Mouse (Mus musculus): ENCODE measurements around the gene Cnga2.

The Cnga2 gene

DNA sequence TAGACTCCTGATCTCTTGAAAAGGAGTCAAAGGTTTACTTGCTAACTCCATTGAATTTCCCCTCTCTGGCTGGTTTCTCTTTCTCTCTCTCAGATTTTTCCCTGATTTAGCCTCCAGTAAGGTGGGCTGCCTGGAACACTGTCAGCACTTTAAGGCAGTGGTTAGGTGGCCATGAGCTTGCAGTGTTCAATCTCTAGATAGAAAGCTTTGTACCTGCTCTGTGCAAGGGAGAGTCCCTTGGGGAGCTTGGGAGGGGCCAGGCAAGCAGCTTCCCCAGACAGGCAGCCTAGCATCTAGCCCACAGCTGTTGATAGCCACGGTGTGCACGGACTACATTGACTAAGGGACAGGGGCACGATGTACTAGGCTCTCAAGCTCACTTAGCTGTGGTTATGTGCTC is at the start of gene Cnga2:
Gene Cnga2 (plus strand): TSS at position 301 of the 400 bp plus-strand sequence.
- no peak for DNase-seq (ENCODE audit: low spot score)

DNA sequence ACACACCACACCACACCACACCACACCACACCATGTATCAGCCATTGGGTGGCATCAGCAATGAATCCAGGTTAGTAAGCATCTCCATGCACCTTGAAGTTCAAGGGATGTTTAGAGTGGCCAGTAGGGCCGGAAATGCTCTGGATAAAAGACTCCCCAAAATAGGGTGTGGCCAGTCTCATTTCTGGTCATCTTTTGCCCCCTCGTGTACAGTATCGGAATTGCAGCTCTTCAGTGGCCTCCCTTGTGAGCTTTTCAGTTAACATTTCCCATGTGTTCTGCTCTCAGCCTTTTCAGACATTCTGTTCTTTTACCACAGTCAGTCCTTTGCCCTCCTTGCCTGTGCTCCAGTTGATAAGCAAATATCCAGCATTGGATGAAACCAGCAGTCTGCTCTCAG is 45.0 kb upstream of the Cnga2 start:
- DNase-seq (ENCODE audit: low spot score) = peak; percentile 88

DNA sequence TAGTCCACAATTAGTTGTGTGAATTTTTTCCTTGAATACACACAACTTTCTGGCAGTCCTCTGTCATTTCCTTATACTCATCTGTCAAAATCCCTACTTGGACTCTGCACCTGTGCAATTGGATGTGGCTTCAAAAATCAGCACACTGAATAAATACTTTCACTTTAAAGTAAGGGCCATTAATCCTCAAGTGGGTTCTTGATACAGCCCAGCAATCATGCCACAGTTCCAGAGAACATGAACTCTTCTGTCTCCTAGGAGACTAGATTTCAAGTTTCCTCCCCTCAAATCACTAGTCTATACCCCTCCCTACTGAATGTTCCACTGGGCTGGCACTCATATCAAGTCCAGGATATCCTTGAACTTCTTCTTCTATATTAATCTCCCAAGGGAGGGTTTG is 33.3 kb upstream of the Cnga2 start:
- no peak for DNase-seq (ENCODE audit: low spot score)

DNA sequence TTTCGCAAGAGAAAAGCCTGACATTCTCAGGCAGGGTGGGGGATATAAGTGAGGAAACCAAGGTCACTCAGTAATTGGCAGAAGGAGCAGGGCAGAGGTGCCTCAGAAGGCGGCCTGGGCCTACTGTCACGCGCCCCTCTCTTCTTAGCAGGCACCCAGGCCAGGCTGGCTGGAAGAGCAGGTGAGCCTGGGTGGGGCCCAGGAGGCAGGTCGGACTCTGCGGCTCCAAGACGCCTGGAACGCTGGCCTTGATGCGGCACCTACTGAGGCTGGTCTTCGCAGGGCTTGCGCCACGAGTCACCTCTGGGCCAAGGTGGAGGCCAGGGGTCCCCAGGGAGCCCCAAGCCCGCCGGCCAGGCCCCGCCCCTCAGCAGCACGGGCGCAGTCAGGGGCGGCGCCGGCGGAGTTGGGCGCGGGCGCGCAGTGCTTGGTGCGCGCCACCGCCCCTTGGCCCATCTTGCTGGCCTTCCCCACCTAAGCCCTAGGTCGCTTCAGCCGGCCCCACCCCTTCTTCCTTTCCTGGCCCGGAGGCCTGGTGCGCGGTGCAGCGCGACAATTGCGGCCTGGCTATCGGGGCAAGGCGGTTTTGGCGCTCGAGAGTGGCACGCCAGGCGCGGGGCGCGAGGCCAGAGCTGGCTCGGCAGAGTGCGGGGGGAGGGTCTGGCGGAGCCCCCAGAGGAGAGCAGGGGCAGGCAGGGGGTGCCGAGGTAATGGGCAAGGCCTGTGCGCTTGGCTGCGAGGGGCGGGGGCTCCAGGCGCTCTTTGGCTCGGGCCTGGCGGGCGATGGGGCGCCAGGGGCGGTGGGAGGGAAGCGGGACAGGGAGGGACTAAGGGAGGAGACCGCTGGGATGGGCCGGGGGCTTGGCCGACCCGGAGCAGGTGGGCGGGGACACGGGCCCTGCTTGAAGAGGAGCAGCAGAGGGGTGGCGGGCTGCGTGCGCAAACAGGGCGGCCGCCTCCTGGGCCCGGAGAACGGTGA is 29.3 kb upstream of the Cnga2 start, which contains the start of gene Prrg3:
Gene Prrg3 (plus strand): TSS at position 552 of the 979 bp plus-strand sequence.
- no peak for DNase-seq (ENCODE audit: low spot score)

DNA sequence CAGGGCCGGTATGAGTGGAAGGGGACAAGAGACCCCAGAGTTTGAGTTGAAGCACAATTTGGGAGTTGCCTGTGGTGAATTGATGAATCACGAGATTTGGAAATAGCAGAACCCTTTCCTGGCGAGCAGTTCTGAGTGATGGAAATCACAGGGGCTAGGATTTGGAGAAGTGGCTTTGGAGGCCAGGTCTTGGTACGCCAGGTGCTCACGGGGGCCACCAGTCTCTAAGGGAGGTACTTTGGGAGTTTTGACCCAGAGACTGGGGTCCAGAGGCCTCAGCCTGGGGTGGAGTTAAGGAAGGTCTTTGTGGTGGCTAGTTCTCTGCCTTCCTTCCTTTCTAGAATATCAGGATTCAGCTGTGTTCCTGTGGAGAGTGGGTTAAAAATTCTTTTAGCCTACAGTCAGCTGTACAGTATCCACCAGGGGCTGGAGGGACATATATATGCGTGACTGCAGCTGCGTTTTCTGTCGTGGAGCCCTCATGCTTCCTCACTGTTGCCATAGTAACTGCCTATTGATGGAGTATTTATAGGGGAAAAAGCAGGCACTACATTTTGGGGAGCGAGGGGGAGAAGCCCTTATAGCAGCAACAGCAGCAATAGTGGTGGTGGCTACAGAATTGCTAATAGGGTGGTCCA is 28.3 kb upstream of the Cnga2 start:
- DNase-seq (ENCODE audit: low spot score) = no peak

DNA sequence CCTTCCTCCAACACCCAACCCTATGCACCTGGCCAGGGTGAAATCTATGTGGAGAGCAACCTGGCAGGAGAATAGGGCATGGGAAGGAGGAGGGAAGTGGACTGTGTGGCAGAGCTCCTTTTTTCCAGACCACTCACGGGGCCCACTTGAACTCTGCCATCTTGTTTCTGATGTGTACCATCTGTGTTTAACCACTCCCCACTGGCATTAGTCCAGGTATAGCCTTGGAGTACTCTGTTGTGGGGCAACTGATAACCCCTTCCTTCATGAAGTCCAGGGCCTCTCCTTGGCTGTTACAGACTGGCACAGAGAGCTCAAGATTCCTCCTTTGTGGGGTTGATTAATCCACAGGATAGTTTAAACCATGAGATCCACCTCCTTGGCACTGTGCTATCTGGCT is 23.4 kb upstream of the Cnga2 start:
- DNase-seq (ENCODE audit: low spot score) = no peak

DNA sequence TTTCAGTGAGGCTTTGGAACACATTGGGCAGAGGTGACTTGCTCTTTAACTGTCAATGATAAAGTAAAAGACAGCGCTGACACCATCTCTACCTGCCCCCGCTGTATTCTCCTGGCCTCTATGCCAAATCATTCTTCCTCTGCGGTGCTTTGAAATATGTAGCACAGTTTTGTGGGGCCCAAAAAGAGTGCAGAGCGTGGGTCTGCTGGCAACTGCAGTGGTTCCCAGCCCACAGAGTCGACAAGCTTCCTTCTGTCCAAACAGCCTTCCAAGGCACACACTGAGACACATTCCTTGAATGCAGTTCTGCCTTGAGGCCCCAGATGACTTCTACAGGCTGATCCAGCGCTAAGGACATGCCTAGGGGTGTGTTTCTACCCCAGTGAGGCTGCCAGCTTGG is 22.8 kb upstream of the Cnga2 start:
- DNase-seq (ENCODE audit: low spot score) = no peak

DNA sequence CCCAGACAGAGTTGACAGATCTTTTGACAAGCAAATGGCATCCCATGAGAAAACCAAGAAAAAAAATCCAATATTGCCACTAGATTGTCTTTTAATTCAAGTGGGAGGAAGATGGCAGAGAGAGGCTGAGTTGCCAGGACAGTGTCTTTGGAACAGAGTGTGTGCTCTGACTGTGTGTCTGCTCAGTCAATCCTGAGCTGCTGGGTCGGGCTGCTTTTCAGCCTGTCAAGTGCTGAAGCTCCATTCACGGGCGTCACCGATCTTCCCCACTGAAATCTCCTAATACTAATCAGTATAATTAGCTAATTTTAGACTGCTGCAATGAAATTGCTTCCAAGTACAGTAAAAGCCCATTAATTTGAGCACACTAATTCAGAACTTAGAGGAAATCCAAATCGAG is 20.3 kb upstream of the Cnga2 start:
- DNase-seq (ENCODE audit: low spot score) = no peak

DNA sequence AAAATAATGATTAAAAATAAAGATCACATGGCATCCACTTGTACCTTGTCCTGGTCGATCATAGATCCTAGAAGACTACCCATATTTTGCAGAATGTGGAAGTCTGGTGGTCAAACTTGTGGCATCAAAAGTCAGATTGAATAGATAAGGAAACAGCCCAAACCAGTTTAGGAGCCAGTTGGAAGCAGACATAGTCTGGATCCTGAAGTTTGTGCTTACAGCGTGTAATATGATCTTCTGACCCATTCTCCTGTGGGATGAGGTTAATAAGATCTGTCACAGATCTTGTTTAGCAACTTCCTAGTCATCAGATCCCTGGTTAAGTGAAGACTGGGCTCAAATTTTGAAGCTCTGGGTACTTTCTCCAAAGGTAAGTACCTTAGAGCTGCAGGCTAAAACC is 19.0 kb upstream of the Cnga2 start, which contains the start of gene Fate1:
Gene Fate1 (plus strand): TSS at position 301 of the 400 bp plus-strand sequence.
- DNase-seq (ENCODE audit: low spot score) = no peak

DNA sequence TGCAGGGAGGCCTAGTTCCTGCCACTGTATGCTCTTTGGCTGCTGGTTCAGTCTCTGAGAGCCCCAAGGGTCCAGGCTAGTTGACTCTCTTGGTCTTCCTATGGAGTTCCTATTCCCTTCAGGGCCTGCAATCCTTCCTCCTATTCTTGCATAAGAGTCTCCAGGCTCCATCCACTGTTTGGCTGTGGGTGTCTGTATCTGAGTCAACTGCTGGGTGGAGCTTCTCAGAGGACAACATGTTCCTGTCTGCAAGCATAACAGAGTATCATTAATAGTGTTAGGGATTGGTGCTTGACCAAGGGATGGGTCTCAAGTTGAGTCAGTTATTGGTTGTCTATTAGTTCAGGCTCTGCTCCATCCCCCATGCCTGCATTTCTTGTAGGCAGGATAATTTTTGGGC is 14.0 kb upstream of the Cnga2 start:
- peak; percentile 39 for DNase-seq (ENCODE audit: low spot score)

DNA sequence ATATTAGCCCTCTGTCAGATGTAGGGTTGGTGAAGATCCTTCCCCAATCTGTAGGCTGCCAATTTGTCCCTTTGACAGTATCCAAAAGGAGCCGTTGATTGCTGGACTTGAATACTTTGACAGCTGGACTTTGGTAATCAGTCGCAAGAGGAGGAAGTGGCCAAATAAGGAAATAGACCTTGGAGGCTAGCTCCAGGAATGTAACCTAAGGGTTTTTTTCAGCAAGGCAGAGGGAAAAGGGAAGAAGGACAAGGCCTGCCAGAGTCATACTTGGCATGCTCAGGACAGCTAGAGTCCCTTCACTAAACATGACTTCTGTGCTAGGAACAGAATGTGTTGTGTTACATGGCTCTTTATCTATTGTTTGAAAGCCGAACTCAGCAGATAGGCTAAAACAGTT is 11.2 kb upstream of the Cnga2 start:
- DNase-seq (ENCODE audit: low spot score) = peak; percentile 63

DNA sequence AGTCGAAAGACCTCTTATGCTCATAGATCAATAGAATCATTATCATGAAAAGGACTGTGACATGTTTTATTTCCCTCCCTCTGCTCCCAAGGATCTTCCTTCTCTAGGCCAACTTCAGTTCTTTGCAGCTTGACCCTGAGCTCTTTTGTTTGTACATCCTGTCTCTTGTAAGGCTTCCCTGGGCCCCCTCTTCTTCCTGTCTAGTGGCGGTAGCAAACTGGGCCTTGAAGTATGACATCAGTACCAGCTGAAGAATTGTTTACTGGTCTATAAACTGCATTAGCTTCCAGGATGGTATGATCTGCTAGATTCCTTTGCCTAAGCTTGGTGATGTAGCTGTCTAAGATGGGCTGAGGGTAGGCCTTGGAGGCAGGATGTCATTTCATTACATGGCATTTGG is 10.3 kb upstream of the Cnga2 start:
- no peak for DNase-seq (ENCODE audit: low spot score)

DNA sequence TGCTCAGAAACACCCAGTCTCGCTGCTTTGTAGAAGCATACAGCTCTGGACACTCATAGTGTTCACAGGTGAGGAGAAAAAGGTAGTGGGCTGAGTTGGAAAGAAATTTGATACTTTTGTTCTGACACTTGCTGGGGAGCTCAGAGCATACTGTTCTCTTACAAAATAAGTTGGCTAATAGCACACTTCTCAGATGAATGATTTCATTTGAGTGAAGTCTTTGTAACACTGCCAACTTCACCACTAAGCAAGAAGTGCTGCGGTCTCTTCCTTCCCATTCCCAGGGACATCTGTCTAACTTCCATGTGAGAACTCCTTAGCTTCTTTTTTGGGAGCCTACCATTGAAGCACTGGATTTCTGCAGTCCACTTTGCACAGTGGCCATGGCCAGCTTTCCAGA is 8.4 kb upstream of the Cnga2 start:
- DNase-seq (ENCODE audit: low spot score) = peak; percentile 25

DNA sequence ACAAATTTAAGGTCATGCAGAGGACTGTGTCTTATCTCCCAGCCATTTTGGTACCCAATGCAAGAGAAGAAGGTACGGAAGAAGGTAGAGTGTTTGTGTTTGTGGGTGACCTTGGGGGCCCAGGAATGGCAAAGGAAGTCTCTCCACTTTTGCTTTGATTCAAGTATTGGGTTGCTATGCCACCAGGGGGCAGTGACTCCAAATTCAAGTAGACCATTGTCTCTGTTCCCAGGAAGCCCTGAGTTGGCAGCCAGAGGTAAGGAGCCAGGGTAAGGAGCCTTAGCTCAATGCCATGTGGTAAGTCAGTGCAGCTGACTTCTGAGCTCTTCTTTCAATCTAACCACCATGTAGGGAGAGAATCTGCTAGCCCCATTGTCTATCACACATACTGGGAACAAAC is 7.9 kb upstream of the Cnga2 start:
- DNase-seq (ENCODE audit: low spot score) = peak; percentile 52

DNA sequence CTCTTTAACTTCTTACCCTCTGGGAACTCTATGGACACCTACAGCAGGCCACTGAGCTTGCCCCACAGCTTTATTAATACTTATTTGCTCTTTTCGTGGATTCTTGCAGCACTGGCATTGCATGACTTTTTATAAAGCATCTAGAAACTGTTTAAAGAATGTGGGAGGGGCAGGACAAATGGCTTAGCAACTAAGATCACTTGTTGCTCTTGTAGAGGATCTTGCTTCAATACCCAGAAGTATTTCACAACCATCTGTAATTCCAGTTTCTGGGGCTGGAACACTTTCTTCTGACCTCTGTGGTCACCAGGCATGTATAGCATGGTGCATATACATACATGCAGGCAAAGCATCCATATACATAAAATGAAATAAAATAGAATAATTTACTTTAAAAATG is 4.3 kb downstream of the Cnga2 start:
- peak; percentile 34 for DNase-seq (ENCODE audit: low spot score)

DNA sequence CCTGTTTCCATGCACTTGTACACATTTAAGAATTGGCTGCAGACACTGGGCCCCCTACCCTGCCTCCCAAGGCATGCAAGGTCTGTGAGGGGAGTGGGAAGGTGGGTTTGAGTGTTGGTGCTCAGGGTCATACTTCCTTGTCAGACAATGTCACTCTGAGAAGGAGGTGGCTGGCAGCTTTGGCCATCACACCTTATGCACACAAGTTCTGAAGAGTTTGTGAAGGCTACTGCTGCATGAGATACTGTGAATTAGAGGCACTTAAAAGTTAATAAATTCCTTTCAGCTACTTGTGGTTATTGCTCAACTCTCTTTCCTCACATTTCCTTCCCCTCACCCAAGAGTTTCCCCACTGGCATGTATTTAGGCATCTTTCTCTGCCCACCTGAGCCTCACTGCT is 18.3 kb downstream of the Cnga2 start:
- DNase-seq (ENCODE audit: low spot score) = no peak

DNA sequence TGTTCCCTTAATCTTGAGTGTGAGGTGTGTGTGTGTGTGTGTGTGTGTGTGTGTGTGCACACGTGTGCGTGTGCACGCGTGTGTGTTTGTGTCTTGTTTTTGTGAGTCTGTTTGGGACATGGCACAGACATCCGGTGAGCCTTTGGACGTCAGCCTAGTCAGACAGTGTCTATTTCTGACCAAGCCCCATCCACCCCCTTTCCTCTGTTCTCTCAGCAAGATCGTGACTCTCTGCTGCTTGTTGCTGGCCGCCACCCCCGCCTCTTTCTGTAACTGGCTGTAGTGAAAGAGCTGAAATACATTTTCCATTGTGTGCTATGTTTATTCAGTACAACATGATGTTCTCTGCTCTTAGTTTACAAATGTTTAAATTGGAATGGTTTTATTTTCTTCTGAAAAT is 20.6 kb downstream of the Cnga2 start:
- DNase-seq (ENCODE audit: low spot score) = peak; percentile 26

DNA sequence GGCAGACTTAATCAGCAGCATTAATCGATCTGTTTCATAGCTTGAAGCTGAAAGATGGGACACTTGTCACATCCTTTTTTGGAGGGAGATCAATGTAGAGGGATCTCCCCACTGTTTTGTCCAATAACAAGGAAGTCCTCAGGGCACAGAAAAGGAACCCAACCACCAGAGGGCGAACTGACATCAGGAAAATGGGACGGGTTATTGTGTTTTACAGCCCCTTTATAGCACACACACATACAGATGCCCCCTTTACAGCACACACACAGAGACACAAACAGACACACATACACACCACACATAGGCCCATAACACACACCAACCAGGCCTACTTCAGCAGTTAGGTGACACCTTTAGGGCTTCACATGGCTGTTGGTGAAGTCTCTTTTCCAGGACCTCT is 21.2 kb downstream of the Cnga2 start:
- peak; percentile 65 for DNase-seq (ENCODE audit: low spot score)

DNA sequence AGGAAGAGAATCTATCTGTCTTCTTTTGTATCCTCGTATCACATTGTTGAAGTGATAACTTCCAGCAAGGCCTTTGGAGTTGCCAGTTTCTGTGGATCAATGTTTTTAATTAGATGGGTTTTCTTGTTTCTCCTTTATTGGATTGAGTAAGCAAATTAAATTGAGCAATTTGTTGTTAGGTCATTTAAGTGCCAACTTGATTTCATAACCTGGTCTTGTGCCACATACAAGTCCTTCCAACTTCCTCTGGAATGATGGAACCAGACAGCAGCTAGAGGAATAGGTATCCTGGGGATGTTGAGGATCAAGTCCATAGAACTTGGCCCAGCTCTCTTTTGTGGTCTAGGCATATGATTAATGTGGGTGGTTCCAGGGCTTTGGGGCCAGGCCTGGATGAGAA is 30.6 kb downstream of the Cnga2 start:
- DNase-seq (ENCODE audit: low spot score) = peak; percentile 63

DNA sequence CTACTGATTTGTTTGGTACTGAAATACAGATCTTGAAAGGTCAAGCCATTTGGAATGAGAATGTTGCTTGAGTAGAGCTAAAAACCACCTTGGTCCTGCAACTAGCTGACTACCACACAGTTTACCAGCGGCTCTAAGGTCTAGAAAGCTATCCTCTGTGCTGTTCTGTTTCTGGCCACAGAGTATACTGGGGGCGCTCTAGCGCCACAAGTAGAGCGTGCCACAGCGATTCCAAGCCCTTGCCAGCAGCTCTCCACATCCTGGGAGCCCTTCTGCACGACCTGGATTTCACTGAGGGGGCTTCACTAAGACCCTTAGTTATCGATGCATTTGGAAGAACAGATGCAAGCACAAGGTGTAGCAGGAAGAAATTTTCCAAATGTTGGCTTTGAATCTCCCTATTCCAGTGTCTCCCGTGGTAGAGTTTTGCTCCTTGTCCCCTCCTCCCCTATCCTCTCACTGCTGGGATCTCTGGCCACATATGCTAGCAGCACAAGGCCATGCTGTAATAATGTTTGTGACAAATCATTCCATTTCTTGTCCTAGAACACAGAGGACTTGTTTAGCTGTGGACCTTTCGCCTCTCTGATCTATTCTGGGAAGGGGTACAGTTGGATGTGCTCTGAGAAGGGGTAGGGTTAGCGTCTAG is 31.2 kb downstream of the Cnga2 start:
- peak; percentile 24 for DNase-seq (ENCODE audit: low spot score)

DNA sequence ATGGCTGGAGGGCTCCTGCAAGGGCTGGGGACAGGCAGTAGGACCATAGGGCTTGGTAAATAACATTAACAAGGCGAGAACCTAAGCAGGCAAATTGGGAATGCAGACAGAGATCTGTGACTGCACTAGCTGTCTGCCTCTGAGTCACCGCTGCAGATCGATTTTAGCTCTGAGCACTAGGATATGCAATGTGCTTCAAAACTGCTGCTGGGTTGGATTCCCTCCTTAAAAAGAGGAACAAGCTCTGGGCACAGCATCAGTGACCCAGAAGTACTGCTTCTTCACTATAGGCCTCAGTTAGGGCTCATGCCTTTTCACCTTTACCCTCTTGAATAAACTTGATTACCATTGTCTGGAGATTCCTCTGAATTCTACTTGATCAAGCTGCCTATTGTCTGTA is 31.9 kb downstream of the Cnga2 start:
- DNase-seq (ENCODE audit: low spot score) = no peak

DNA sequence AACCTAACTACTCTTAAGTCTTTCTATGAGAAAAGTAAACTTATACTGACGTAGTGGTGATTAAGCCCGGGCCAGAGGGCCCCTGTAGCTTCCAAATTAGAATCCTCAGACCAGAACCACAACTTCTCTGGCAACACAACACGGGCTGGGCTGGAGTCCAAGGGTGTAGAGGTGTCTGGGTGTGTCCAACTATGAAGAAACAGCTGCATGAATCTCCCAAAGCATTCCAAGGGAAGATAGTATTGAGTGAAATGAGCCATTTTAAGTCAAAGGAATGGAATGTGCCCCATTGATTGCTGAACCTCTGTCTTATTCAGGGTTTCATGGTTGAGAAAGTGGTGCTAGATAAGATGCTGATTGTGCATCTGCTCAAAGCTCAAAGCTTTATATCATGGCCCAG is 52.4 kb downstream of the Cnga2 start:
- peak; percentile 73 for DNase-seq (ENCODE audit: low spot score)

DNA sequence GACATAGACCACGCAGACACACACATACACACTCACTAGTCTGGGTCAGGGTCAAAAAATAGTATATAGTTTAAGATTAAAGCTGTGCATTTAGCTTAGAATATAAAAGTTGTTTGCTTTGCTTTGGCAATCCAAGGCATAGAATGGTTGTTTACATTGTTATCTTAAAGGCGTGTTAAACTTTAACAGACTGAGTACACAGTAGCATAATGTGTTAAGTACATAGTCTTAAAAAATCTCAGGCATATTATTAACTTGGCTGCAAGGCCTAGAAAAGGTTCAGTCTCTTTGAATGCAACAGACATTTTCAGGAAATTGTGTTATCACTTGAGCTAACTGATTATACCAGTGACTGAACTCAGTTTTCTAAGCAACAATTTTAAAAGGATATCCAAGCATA is 56.3 kb downstream of the Cnga2 start:
- no peak for DNase-seq (ENCODE audit: low spot score)
